Mouse (Mus musculus) skeletal muscle tissue, postnatal 0 days (tissue): ENCODE data around the gene Erbin. TPM values are rescaled to one million over a fixed set of nuclear protein-coding genes. Genes with fewer than 3 reads are reported as not detected.

Experiments
- polyA plus RNA-seq: library from polyadenylated mRNA; unstranded; fragments of >200 nt; fragmentation: Nextera tagmentation; extraction: Ambion mirVana; gene quantifications from 2 replicates; pipeline ENCODE4 v1.2.1, GENCODE M21; 2015

Erbin gene
- polyA plus RNA-seq = 10.5 and 12.4 TPM in 2 replicates

DNA sequence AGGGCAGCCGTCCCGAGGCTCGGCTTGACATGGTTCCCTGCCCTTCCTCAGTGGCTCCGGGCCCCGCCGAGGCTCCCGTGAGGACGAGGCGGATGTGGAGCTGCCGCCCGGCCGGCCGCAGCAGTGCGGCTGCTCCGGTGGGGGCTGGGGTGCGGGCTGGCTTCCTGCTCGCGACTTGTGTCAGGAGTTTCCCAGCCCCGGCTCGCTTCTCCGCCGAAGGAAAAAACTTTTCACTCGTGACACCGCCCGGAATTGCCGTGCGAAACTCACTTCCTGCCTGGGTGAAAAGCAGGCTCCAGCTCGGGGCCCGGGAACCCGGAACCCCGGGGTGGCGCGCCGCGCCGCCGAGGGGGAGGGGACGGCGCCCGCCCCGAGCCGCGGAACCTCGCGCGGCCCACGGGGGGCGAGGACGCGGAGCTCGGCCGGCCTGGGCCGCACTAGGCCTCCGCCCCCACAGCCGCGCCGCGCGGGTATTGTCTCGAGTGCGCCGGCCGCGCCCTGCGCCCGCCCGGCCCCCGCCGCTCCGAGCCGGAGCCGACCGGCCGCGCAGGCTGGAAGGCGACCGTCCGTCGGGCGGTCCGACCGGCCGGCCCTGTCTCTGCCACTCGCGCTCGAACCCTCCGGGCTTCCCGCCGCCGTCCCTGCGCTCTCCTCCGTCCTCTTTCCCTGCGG lies at the start of gene Erbin:
Erbin (minus strand) TSS at position 254 of the 672 bp plus-strand sequence.

DNA sequence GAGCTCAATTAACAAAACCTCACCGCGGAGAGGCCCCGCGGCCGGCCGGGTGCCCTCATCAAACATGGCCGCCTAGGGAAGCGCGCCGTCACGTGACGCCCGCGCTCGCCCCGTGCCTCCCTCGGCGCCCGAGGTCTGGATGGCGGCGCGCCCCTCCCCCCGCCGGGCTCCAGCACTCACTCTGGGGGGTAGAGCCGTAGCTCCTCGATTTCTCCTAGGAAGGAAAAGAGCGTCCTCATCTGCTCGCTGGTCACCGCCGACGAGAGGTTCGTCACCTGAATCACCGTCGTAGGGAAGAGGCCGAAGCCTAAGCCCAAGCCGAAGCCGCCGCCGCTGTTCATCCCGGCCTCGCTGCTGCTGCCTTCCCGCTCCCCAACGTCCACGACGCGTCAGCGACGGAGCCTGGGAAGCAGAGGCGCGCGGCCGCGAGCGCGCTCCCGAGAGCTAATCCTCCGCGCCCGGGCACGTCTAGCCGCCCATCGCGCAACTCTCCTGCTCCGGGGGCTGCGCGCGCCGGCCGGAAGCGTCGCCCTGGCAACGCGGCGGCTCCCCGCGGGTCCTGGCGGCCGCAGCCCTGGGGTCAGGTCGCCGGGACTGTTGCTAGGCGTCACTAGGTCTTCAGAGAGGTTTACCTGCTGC lies 146.1 kb downstream of the Erbin start, which contains the start of gene Srek1:
Srek1 (minus strand) TSS at position 490 of the 639 bp plus-strand sequence.

Other genes starting within 250 kb of the Erbin start
- 28.1 and 29.5 TPM in 2 replicates for gene Srek1, start 145.9 kb downstream of the Erbin start, polyA plus RNA-seq
- gene Nln, start 189.1 kb upstream of the Erbin start, polyA plus RNA-seq = 10.8 and 11.8 TPM in 2 replicates
- 2.0 and 2.3 TPM in 2 replicates for gene Sgtb, start 189.2 kb upstream of the Erbin start, polyA plus RNA-seq